Mouse (Mus musculus) forebrain, embryonic 13.5 days (tissue): ENCODE results near the gene Vwa8. TPM values are rescaled to one million over a fixed set of nuclear protein-coding genes. Genes with fewer than 3 reads are reported as not detected.

Experiments used
- ATAC-seq: fragments of 200-750 bp; cut with Nextera tagmentation; 2 replicates; pipeline ENCODE4 v1.8.0; 2017
- H3K27ac ChIP-seq: fragments of 300-500 bp; sonication (generic); 2 replicates; pipeline ENCODE4 v1.5.1; 2015; ENCODE audit warnings: inconsistent platforms, mild to moderate bottlenecking, moderate library complexity
- H3K27me3 ChIP-seq: fragments of 300-500 bp; sonication (generic); 2 replicates; pipeline ENCODE4 v1.6.1; 2015; ENCODE audit warnings: mild to moderate bottlenecking, inconsistent platforms
- H3K36me3 ChIP-seq: fragments of 300-500 bp; sonication (generic); 2 replicates; pipeline ENCODE4 v1.6.1; 2015; ENCODE audit warnings: mild to moderate bottlenecking, inconsistent platforms; ENCODE audit not compliant: poor library complexity, severe bottlenecking
- H3K4me1 ChIP-seq: fragments of 300-500 bp; sonication (generic); 2 replicates; pipeline ENCODE4 v1.6.1; 2015; ENCODE audit warnings: inconsistent platforms
- H3K4me2 ChIP-seq: fragments of 300-500 bp; sonication (generic); 2 replicates; pipeline ENCODE4 v1.6.1; 2015; ENCODE audit warnings: inconsistent platforms, mild to moderate bottlenecking, moderate library complexity
- H3K4me3 ChIP-seq: fragments of 300-500 bp; sonication (generic); 2 replicates; pipeline ENCODE4 v1.5.1; 2015; ENCODE audit warnings: mild to moderate bottlenecking, inconsistent platforms
- H3K9ac ChIP-seq: fragments of 300-500 bp; sonication (generic); 2 replicates; pipeline ENCODE4 v1.6.1; 2015; ENCODE audit warnings: mild to moderate bottlenecking, inconsistent platforms
- H3K9me3 ChIP-seq: fragments of 300-500 bp; sonication (generic); replicated peaks from 2 replicates; pipeline ENCODE4 v1.6.1; 2016; ENCODE audit warnings: inconsistent platforms
- WGBS: fragments of 180-500 bp; shearing (Covaris S2); methylation state at CpG from one replicate; pipeline ENCODE4 v1.1.7; 2015; 5-methylcytosine and 5-hydroxymethylcytosine counted together
- polyA plus RNA-seq: library from polyadenylated mRNA; unstranded; fragments of >200 nt; fragmentation: Nextera tagmentation; extraction: Ambion mirVana; gene quantifications from 2 replicates; pipeline ENCODE4 v1.2.1, GENCODE M21; 2015

Gene Vwa8
- polyA plus RNA-seq = 5.2 and 6.5 TPM in 2 replicates

DNA sequence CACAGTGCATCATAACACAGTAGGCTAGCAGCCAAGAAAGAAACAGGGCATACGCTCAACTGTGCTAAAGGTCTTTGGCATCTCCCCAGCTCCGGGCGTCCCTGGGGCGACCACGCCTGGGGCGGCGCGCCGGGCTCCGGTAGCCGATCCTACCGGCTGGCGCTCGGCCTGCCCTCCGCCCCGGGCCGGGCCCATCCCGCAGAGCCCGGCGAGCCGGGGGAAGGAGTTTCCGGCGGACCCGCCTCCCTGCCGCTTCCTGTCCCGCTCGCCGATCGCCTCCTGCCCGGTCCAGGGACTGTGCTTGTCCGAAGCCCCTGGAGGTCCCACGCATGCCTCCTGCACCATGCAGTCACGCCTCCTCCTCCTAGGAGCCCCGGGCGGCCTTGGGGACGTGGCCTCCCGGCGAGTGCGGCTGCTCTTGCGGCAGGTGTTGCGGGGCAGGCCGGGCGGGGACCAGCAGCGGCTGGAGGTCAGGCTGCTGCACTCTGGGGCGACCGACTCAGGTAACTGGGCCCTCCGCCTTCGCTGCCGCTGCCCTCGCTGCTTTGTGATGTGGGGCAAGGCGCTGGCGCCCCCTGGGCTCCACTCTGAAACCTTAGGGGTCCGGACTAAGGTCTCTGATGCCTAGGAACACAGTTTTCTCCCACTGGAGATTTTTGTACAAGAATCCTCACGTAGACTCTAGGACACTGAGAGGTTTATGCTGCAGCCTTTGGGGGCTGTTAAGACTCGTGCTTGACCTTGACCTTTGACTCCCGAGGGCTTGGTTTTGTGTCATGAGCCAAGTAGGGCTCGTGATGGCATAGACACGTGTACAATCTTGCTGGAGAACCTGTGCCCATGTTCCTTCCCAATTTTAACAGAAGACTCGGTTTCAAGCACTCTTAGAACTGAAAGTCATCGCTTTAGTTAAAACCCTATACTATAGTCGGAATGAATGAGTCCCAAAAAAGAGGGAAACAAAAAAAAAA, at the start of gene Vwa8:
Gene Vwa8 (plus strand): TSS at position 112 of the 971 bp plus-strand sequence.
- Histone ChIP-seq H3K4me2 (peak within 1 kb of the TSS; percentile 73), H3K4me3 (peak within 1 kb of the TSS; percentile 74), H3K9me3 (no peaks in the 10 kb centered on the region), H3K27ac (peak within 1 kb of the TSS; percentile 74), H3K4me1 (peaks cover 18% of the 10 kb centered on the region), H3K36me3 (no peaks in the 10 kb centered on the region), H3K27me3 (no peaks in the 10 kb centered on the region), H3K9ac (peak within 1 kb of the TSS; percentile 90)
- ATAC-seq = peak; percentile 95
- WGBS = 3% methylated on average over 57 of the region's 61 CpGs

- WGBS = 100% methylated on average over 2 of the region's 2 CpGs
- Histone ChIP-seq H3K9ac (no peak overlapping the region), H3K4me1 (no peaks in the 10 kb centered on the region), H3K36me3 (no peaks in the 10 kb centered on the region), H3K27me3 (no peaks in the 10 kb centered on the region), H3K27ac (no peak overlapping the region), H3K4me3 (no peak overlapping the region), H3K4me2 (no peak overlapping the region), H3K9me3 (no peaks in the 10 kb centered on the region)
- ATAC-seq = no peak
These were observed 46.5 kb upstream of the Vwa8 start for GRCm38 (mm10) chr14:78802378-78802777.

DNA sequence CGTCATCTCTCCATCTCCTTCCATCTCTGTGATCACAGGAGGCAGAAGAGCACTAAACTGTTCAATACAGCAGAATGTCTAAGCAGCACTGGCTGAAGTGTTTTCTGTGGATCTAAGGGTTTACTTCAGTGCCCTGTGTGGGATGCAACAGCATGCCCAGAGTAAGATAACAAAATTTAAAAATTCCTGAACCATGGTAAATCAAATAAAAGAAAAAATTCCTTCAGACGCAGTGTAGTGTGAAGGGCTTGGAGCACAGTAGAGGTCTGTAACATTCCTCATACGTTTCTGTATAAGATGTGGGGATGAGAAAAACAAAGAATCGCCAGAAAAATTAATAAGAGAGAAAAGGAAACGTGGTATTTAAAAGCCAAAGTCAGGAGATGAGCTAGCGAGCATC, 44.9 kb upstream of the Vwa8 start:
- H3K9me3 ChIP-seq = no peaks in the 10 kb centered on the region
- ATAC-seq = no peak
- H3K36me3 ChIP-seq = no peaks in the 10 kb centered on the region
- H3K27me3 ChIP-seq = no peaks in the 10 kb centered on the region
- H3K4me3 ChIP-seq = no peak overlapping the region
- WGBS = 85% methylated on average over 6 of the region's 6 CpGs
- H3K9ac ChIP-seq = no peak overlapping the region
- no peak overlapping the region for H3K27ac ChIP-seq
- H3K4me1 ChIP-seq = no peaks in the 10 kb centered on the region
- H3K4me2 ChIP-seq = no peak overlapping the region

DNA sequence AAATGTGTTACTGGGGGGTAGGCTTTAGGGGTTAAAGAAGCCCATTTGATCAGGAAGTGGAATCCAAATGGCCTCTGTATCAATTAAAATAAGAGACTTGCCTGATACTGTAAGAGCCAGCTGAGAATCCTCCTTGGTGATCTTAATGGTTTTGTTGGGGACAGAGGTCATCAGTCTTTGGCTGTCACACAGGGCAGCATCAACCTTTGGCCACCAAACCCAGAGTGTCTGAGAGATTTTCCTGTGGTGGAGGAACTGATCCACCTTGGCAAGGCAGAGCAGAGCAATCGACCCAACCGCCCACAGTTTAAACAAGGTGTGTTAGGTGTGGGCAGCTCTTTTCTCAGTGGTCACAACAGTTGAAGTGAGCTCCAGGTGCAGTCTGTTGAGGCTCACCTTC, 36.0 kb upstream of the Vwa8 start:
- H3K27ac ChIP-seq = no peak overlapping the region
- H3K4me3 ChIP-seq = no peak overlapping the region
- H3K36me3 ChIP-seq = no peaks in the 10 kb centered on the region
- H3K9me3 ChIP-seq = no peaks in the 10 kb centered on the region; the same call in 1 of the 2 replicates
- 97% methylated on average over 2 of the region's 2 CpGs for WGBS
- no peaks in the 10 kb centered on the region for H3K27me3 ChIP-seq
- no peak overlapping the region for H3K9ac ChIP-seq
- H3K4me2 ChIP-seq = no peak overlapping the region
- no peaks in the 10 kb centered on the region for H3K4me1 ChIP-seq
- no peak for ATAC-seq

DNA sequence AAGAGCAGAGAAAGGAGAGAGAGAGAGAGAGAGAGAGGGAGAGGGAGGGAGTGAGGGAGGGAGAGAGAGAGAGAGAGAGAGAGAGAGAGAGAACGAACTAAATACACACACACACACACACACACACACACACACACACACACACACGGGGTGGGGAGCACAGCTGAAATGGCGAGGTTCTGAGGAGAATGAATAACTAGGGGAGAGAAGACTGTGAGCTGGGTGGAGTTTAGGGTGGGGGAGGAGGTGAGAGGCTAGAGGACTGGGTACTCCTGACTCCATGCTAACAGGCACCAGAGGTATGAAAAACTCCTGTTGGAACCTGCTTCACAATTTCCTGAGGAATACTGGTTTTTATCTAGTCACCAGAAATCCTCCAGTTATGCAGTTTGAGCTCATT, 32.4 kb upstream of the Vwa8 start:
- H3K4me3 ChIP-seq = no peak overlapping the region
- no peaks in the 10 kb centered on the region for H3K27me3 ChIP-seq
- H3K27ac ChIP-seq = no peak overlapping the region
- ATAC-seq = no peak
- H3K9me3 ChIP-seq = no peaks in the 10 kb centered on the region; the same call in 1 of the 2 replicates
- no peaks in the 10 kb centered on the region for H3K4me1 ChIP-seq
- 7% methylated on average over 2 of the region's 3 CpGs for WGBS
- no peaks in the 10 kb centered on the region for H3K36me3 ChIP-seq
- no peak overlapping the region for H3K4me2 ChIP-seq
- H3K9ac ChIP-seq = no peak overlapping the region

- Histone ChIP-seq H3K27me3 (no peaks in the 10 kb centered on the region), H3K4me1 (no peaks in the 10 kb centered on the region), H3K27ac (no peak overlapping the region), H3K36me3 (no peaks in the 10 kb centered on the region), H3K4me2 (no peak overlapping the region), H3K9me3 (no peaks in the 10 kb centered on the region; the same call in 1 of the 2 replicates), H3K4me3 (no peak overlapping the region), H3K9ac (no peak overlapping the region)
- ATAC-seq = no peak
- WGBS = 91% methylated on average over 3 of the region's 3 CpGs
These were observed 31.2 kb upstream of the Vwa8 start for GRCm38 (mm10) chr14:78817651-78818050.

- no peaks in the 10 kb centered on the region for H3K36me3 ChIP-seq
- H3K4me3 ChIP-seq = no peak overlapping the region
- no peak overlapping the region for H3K4me2 ChIP-seq
- ATAC-seq = no peak
- H3K27ac ChIP-seq = no peak overlapping the region
- no peak overlapping the region for H3K9ac ChIP-seq
- H3K4me1 ChIP-seq = no peaks in the 10 kb centered on the region
- H3K27me3 ChIP-seq = no peaks in the 10 kb centered on the region
- WGBS = 70% methylated on average over 3 of the region's 3 CpGs
- H3K9me3 ChIP-seq = no peaks in the 10 kb centered on the region; the same call in 1 of the 2 replicates
These were observed 30.4 kb upstream of the Vwa8 start for GRCm38 (mm10) chr14:78818406-78818805.

GRCm38 (mm10) chr14:78824013-78824412, 24.8 kb upstream of the Vwa8 start:
- Histone ChIP-seq H3K4me3 (no peak overlapping the region), H3K9me3 (no peaks in the 10 kb centered on the region), H3K4me1 (no peaks in the 10 kb centered on the region), H3K4me2 (no peak overlapping the region), H3K9ac (no peak overlapping the region), H3K27me3 (no peaks in the 10 kb centered on the region), H3K36me3 (no peaks in the 10 kb centered on the region), H3K27ac (no peak overlapping the region)
- ATAC-seq = no peak
- 85% methylated on average over 4 of the region's 4 CpGs for WGBS

DNA sequence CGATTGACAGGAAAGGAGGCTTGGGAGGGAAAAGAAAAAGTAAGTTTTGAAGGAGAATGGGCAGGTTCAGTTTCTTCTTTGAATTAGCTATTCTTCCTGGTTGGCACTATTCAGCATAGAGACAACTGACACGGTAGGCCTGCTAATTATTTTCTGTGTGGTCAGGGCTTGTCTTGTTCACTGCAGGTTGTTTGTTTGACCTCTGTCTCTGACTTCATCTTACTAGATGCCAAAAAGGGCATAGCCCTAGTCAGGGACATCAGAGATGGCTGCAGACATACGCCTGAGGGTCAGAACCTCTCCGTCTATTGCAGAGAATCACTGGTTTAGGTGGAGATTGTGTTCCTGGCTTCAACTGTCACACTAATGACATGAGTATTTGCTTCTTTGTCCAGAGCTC, 24.3 kb upstream of the Vwa8 start:
- no peak overlapping the region for H3K4me3 ChIP-seq
- no peaks in the 10 kb centered on the region for H3K27me3 ChIP-seq
- no peak overlapping the region for H3K27ac ChIP-seq
- H3K4me1 ChIP-seq = no peaks in the 10 kb centered on the region
- H3K9me3 ChIP-seq = no peaks in the 10 kb centered on the region
- WGBS = 57% methylated on average over 4 of the region's 4 CpGs
- H3K9ac ChIP-seq = no peak overlapping the region
- no peaks in the 10 kb centered on the region for H3K36me3 ChIP-seq
- H3K4me2 ChIP-seq = no peak overlapping the region
- ATAC-seq = no peak

GRCm38 (mm10) chr14:78831158-78831557, 17.7 kb upstream of the Vwa8 start:
- H3K36me3 ChIP-seq = no peaks in the 10 kb centered on the region
- 83% methylated on average over 4 of the region's 4 CpGs for WGBS
- H3K4me3 ChIP-seq = no peak overlapping the region
- H3K27me3 ChIP-seq = no peaks in the 10 kb centered on the region
- H3K4me1 ChIP-seq = no peaks in the 10 kb centered on the region
- no peak overlapping the region for H3K4me2 ChIP-seq
- no peaks in the 10 kb centered on the region for H3K9me3 ChIP-seq
- H3K9ac ChIP-seq = no peak overlapping the region
- ATAC-seq = no peak
- H3K27ac ChIP-seq = no peak overlapping the region

GRCm38 (mm10) chr14:78847948-78848347, 904 bp upstream of the Vwa8 start:
- ATAC-seq = no peak
- H3K9me3 ChIP-seq = no peaks in the 10 kb centered on the region
- no peaks in the 10 kb centered on the region for H3K36me3 ChIP-seq
- H3K4me2 ChIP-seq = no peak overlapping the region
- WGBS = 92% methylated on average over 1 of the region's 1 CpGs
- no peaks in the 10 kb centered on the region for H3K27me3 ChIP-seq
- H3K27ac ChIP-seq = no peak overlapping the region
- no peak overlapping the region for H3K4me3 ChIP-seq
- peaks cover 18% of the 10 kb centered on the region for H3K4me1 ChIP-seq
- no peak overlapping the region for H3K9ac ChIP-seq

- peak overlapping the region; percentile 73 for H3K4me2 ChIP-seq
- H3K27me3 ChIP-seq = no peaks in the 10 kb centered on the region
- no peaks in the 10 kb centered on the region for H3K36me3 ChIP-seq
- peaks cover 18% of the 10 kb centered on the region for H3K4me1 ChIP-seq
- H3K9me3 ChIP-seq = no peaks in the 10 kb centered on the region
- WGBS = 9% methylated on average over 3 of the region's 3 CpGs
- ATAC-seq = no peak; the same call in 1 of the 2 replicates
- H3K27ac ChIP-seq = no peak overlapping the region
- peak overlapping the region; percentile 90 for H3K9ac ChIP-seq
- peak overlapping the region; percentile 74 for H3K4me3 ChIP-seq
These were observed 375 bp upstream of the Vwa8 start for GRCm38 (mm10) chr14:78848477-78848876.
